Mouse (Mus musculus) c-Kit-positive CD71-negative TER-119-negative erythroid progenitor cells, embryonic 14.5 days (primary cell): ENCODE results near the gene Tmem110.
A peak's percentile ranks its signal among the peaks of the same experiment; 100 is the strongest.

Experiments
- DNase-seq: peaks from one replicate; pipeline ENCODE4 v3.0.0-alpha.2; 2013; ENCODE audit warnings: low read depth

Gene Tmem110

GRCm38 (mm10) chr14:30903036-30903435, 77.6 kb downstream of the Tmem110 start:
- DNase-seq, result no peak

DNA sequence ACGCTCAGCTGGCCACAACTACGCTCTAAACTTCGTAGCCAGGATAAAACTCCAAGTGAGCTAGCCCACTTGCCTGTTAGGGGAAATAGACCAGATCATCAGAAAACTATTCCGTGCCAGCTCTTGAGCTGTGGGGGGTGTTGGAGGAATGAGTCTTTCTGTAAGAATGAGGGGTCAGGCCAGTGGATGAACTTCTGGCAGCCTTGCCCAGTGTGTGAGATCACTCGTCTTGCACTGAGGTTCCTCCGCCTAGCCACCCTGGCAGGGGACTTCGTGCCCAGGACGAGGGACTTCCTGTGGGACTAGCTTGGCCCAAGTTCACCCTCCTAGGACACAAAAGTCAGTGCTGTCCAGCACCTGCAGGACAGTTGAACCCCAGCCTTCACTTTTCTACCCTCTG, 78.9 kb downstream of the Tmem110 start:
- no peak for DNase-seq

GRCm38 (mm10) chr14:30906001-30906400, 80.6 kb downstream of the Tmem110 start:
- DNase-seq, result no peak

GRCm38 (mm10) chr14:30907814-30908265, 82.5 kb downstream of the Tmem110 start:
- peak; percentile 33 for DNase-seq

GRCm38 (mm10) chr14:30911141-30911540, 85.8 kb downstream of the Tmem110 start:
- DNase-seq, result no peak

GRCm38 (mm10) chr14:30912641-30913040, 87.3 kb downstream of the Tmem110 start:
- no peak for DNase-seq

- DNase-seq, result no peak
Measured at GRCm38 (mm10) chr14:30913404-30913803, 88.0 kb downstream of the Tmem110 start.

DNA sequence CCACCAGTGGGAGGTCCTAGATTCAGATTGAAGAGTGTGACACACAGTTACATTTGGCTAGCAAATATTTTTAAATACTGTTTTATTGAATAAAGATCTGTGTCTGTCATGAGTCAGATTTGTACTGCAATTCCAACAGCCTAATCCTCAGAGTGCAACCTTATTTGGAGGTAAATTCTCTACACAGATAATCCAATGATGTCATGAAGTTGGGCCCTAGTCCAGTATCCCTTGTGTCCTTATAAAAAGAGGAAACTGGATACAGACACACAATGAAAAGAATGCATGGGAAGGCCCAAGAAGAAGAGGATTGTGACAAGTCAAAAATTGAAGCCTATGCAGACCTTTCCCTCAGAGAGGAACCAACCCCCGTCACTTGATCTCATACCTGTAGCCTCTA, 91.1 kb downstream of the Tmem110 start:
- DNase-seq, result no peak

- DNase-seq, result no peak
Measured at GRCm38 (mm10) chr14:30922053-30922670, 96.8 kb downstream of the Tmem110 start.

DNA sequence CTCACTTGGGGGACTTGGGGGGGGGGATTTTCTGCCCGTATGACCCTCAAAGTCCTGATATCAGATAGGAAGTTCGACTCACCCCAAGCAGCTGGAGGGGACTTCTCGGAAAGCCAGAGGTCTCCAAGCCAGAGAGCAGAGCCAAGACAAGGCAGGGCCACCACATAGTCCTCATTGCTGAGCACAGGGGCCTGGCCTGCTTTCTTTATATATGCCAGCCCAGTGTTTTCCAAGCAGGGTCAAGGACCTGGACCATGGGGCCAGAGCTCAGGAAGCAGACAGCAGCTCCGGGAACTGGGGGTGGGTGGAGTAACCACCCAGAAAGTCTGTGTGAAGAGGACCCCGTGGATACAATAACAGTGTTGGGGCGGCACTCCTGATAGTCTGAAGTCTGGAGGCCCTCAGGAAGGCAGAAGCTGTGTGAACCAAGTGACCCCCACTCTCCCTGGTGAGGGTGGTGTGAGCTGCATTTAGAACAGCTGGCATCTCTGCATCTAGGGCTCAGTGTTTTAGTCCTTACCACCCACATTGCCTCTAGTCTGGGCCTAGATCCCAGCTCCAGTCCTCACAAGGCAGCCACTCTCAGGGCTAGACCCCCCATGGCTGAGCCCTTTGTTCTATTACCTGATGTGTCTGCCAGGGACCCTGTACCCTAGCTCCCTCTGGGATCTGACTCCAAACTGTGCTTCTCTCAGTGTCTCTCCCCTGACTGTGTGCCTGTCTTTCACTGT, 98.2 kb downstream of the Tmem110 start, which contains the start of gene Itih3:
Gene Itih3 (minus strand): TSS at position 386 of the 731 bp plus-strand sequence.
- DNase-seq, result no peak

- DNase-seq, result no peak
Measured at GRCm38 (mm10) chr14:30925492-30925891, 100.1 kb downstream of the Tmem110 start.
